ENCODE assay signal across 12 mouse cellular contexts in the genomic region with DNA sequence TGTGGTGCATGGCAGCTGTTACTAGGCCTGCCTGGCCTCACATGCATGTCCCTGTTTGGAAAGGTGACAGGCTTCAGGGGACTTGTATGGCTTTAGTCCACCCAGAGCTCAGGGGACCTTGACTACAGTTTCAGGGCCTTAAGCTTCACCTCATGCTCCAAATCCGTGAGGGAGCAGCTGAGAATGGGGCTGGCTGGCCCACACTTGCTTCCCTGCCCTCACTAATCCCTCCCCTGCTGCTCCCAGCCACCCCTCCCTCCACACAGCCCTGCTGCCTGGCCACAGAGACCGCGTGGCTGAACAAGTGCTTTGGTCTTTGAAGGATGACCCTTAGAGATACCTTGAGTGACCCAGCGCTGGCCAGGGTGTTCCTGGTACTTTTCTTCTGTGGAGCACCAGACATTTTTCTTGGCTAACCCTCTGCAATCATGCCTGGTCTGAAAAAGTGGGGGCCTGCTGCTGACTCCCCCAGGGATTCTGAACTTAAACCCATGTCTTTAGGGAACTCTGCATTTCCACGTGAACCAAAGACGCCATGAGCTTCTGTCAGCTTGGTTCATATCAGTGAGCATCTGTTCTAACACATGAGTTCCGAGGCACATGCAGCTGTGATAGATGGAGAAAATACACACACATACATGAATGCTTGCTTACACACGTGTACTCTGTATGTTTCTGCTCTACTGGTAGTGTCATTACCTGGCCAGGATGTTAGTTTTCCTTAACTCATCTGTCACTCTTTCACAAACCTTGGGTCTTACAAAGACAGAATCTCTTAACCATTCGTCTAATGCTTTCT. TPM values are rescaled to one million over a fixed set of nuclear protein-coding genes. Genes with fewer than 3 reads are reported as not detected.
DNase-seq lines count a peak whose midpoint lies in the region; ATAC-seq lines count a peak whose summit lies in the region.
"Had no signal": no experiment of that assay in that cellular context is flagged by ENCODE, and none has a peak within 500 bp of the region (broad histone marks: within the 10 kb centered on the region; RNA-seq: fewer than 3 reads in every experiment).

No protein-coding gene starts in this region.

- WGBS in kidney, embryonic 15.5 days = 29% methylated on average over 9 of the region's 9 CpGs
- WGBS in embryonic facial prominence, embryonic 15.5 days = 39% methylated on average over 9 of the region's 9 CpGs
- 45% methylated on average over 9 of the region's 9 CpGs for WGBS in neural tube, embryonic 11.5 days

- H3K36me3 ChIP-seq in kidney, embryonic 15.5 days = 0 out of 2 replicates have a peak, but pooled peaks cover 4% of the 10 kb centered on the region
- no peaks in the 10 kb centered on the region for H3K36me3 ChIP-seq in embryonic facial prominence, embryonic 15.5 days
- H3K36me3 ChIP-seq in neural tube, embryonic 11.5 days (ENCODE audit: control insufficient read depth, insufficient read depth, low read length) = no peaks in the 10 kb centered on the region

- H3K4me1 ChIP-seq in kidney, embryonic 15.5 days = peaks cover 25% of the 10 kb centered on the region
- peaks cover 16% of the 10 kb centered on the region for H3K4me1 ChIP-seq in embryonic facial prominence, embryonic 15.5 days
- H3K4me1 ChIP-seq in neural tube, embryonic 11.5 days (ENCODE audit: control insufficient read depth, insufficient read depth, low read length) = peaks cover 15% of the 10 kb centered on the region

- H3K9ac ChIP-seq in kidney, embryonic 15.5 days = no peak overlapping the region
- no peak overlapping the region for H3K9ac ChIP-seq in embryonic facial prominence, embryonic 15.5 days
- H3K9ac ChIP-seq in neural tube, embryonic 11.5 days (ENCODE audit: low read length) = no peak overlapping the region

- H3K4me2 ChIP-seq in kidney, embryonic 15.5 days = no peak overlapping the region
- no peak overlapping the region for H3K4me2 ChIP-seq in embryonic facial prominence, embryonic 15.5 days (replicated peaks)
- no peak overlapping the region for H3K4me2 ChIP-seq in neural tube, embryonic 11.5 days (ENCODE audit: low read depth)

- no peaks in the 10 kb centered on the region for H3K9me3 ChIP-seq in kidney, embryonic 15.5 days (replicated peaks)
- no peaks in the 10 kb centered on the region for H3K9me3 ChIP-seq in embryonic facial prominence, embryonic 15.5 days (replicated peaks)
- no peaks in the 10 kb centered on the region for H3K9me3 ChIP-seq in neural tube, embryonic 11.5 days (ENCODE audit: control insufficient read depth, low read length)

- peak overlapping the region; percentile 79 for H3K27ac ChIP-seq in kidney, embryonic 15.5 days
- peak overlapping the region; percentile 55 for H3K27ac ChIP-seq in embryonic facial prominence, embryonic 15.5 days (replicated peaks)
- H3K27ac ChIP-seq in neural tube, embryonic 11.5 days (ENCODE audit: low read depth, low read length) = peak overlapping the region; percentile 24
- H3K27ac ChIP-seq: macrophage had no signal

- H3K4me3 ChIP-seq in kidney, embryonic 15.5 days (replicated peaks) = no peak overlapping the region
- H3K4me3 ChIP-seq in embryonic facial prominence, embryonic 15.5 days (replicated peaks) = no peak overlapping the region
- no peak overlapping the region for H3K4me3 ChIP-seq in neural tube, embryonic 11.5 days (ENCODE audit: low read depth, low read length)

- DNase-seq in cerebellum, postnatal 14 days = peak; percentile 34 to 36
- no peak for DNase-seq in cerebellum, adult 18-20 months
- DNase-seq in kidney, postnatal 4 days = no peak
- no peak for DNase-seq in neural tube, embryonic 11.5 days (ENCODE audit: low spot score)
- no peak for DNase-seq in MN1 (ENCODE audit: low spot score)
- DNase-seq in layer of hippocampus, adult 11-12 months (ENCODE audit: low spot score) = no peak
- DNase-seq: adrenal gland, adult 2 months; cerebellum, adult 11 months had no signal

- no peak for ATAC-seq in kidney, embryonic 15.5 days (replicated peaks; ENCODE audit: low FRiP score)
- peak; percentile 64; the same call in 1 of the 2 replicates for ATAC-seq in embryonic facial prominence, embryonic 15.5 days (ENCODE audit: insufficient number of reproducible peaks, low FRiP score, low TSS enrichment, low read depth)
- ATAC-seq in neural tube, embryonic 11.5 days (ENCODE audit: insufficient read depth, low FRiP score, low TSS enrichment) = no peak
- ATAC-seq: inflammation-experienced regulatory T-cells, adult 6 months had no signal

- no peaks in the 10 kb centered on the region for H3K27me3 ChIP-seq in kidney, embryonic 15.5 days
- no peaks in the 10 kb centered on the region for H3K27me3 ChIP-seq in embryonic facial prominence, embryonic 15.5 days
- no peaks in the 10 kb centered on the region for H3K27me3 ChIP-seq in neural tube, embryonic 11.5 days (ENCODE audit: control insufficient read depth, insufficient read depth, low read length)

RNA-seq across cellular contexts. Expression of a gene that starts 42.3 kb away (rescaled TPM):
- polyA plus RNA-seq in kidney, embryonic 15.5 days (2015; fragmentation: Nextera tagmentation; extraction: Ambion mirVana) = 27.1 and 31.1 TPM in 2 replicates
- 67.5 and 71.6 TPM in 2 replicates for polyA plus RNA-seq in embryonic facial prominence, embryonic 15.5 days (2015; fragmentation: Nextera tagmentation; extraction: Ambion mirVana)
- polyA plus RNA-seq in neural tube, embryonic 11.5 days (2014; fragmentation: Nextera tagmentation; extraction: Ambion mirVana) = 10.1 and 11.6 TPM in 2 replicates

RNA-seq across cellular contexts. Expression of a gene that starts 45.8 kb away (rescaled TPM):
- 70.6 and 76.1 TPM in 2 replicates for polyA plus RNA-seq in kidney, embryonic 15.5 days (2015; fragmentation: Nextera tagmentation; extraction: Ambion mirVana)
- 83.6 and 97.9 TPM in 2 replicates for polyA plus RNA-seq in embryonic facial prominence, embryonic 15.5 days (2015; fragmentation: Nextera tagmentation; extraction: Ambion mirVana)
- 84.0 and 88.1 TPM in 2 replicates for polyA plus RNA-seq in neural tube, embryonic 11.5 days (2014; fragmentation: Nextera tagmentation; extraction: Ambion mirVana)

Comparison
In these comparisons a context has a peak if more than half of its experiments do, and no peak if none do; other contexts are left out.
1. DNase-seq: peak in cerebellum, postnatal 14 days (2 of 2); none in cerebellum, adult 18-20 months (0 of 2), kidney, postnatal 4 days (0 of 2), neural tube, embryonic 11.5 days (single experiment), MN1 (single experiment) and layer of hippocampus, adult 11-12 months (single experiment).
2. H3K27ac ChIP-seq: peak in every context shown above with its lines; median percentile 79 in kidney, embryonic 15.5 days; 55 in embryonic facial prominence, embryonic 15.5 days; 24 in neural tube, embryonic 11.5 days.